Mouse (Mus musculus) stomach, embryonic 14.5 days (tissue): ENCODE measurements around the gene Tcn2. TPM values are rescaled to one million over a fixed set of nuclear protein-coding genes. Genes with fewer than 3 reads are reported as not detected.

Source experiments
- ATAC-seq: fragments of 200-750 bp; cut with Nextera tagmentation; 2 replicates; pipeline ENCODE4 v1.8.0; 2017; ENCODE audit warnings: low read depth, moderate TSS enrichment; ENCODE audit not compliant: insufficient number of reproducible peaks, insufficient read depth, low FRiP score
- H3K27ac ChIP-seq: fragments of 300-500 bp; sonication (generic); 2 replicates; pipeline ENCODE4 v1.5.1; 2014; ENCODE audit warnings: mild to moderate bottlenecking, low read length, moderate library complexity, mixed read lengths
- H3K27me3 ChIP-seq: fragments of 300-500 bp; sonication (generic); 2 replicates; pipeline ENCODE4 v1.6.1; 2014; ENCODE audit warnings: low read length, control low read depth, mixed read lengths; ENCODE audit not compliant: control insufficient read depth, insufficient read depth
- H3K36me3 ChIP-seq: fragments of 300-500 bp; sonication (generic); 2 replicates; pipeline ENCODE4 v1.6.1; 2014; ENCODE audit warnings: mild to moderate bottlenecking, control low read depth, low read length, moderate library complexity, mixed read lengths; ENCODE audit not compliant: control insufficient read depth, insufficient read depth
- H3K4me1 ChIP-seq: fragments of 300-500 bp; sonication (generic); 2 replicates; pipeline ENCODE4 v1.6.1; 2014; ENCODE audit warnings: low read length, control low read depth, mixed read lengths; ENCODE audit not compliant: control insufficient read depth, insufficient read depth
- H3K4me2 ChIP-seq: fragments of 300-500 bp; sonication (generic); replicated peaks from 2 replicates; pipeline ENCODE4 v1.6.1; 2014; ENCODE audit warnings: low read depth, low read length, control low read depth
- H3K4me3 ChIP-seq: fragments of 300-500 bp; sonication (generic); 2 replicates; pipeline ENCODE4 v1.5.1; 2014; ENCODE audit warnings: low read depth, low read length, control low read depth
- H3K9ac ChIP-seq: fragments of 300-500 bp; sonication (generic); replicated peaks from 2 replicates; pipeline ENCODE4 v1.6.1; 2014; ENCODE audit warnings: low read depth, mild to moderate bottlenecking, control low read depth, low read length, moderate library complexity, mixed read lengths
- H3K9me3 ChIP-seq: fragments of 300-500 bp; sonication (generic); 2 replicates; pipeline ENCODE4 v1.6.1; 2016; ENCODE audit warnings: low read depth, low read length, control low read depth; ENCODE audit not compliant: control insufficient read depth
- WGBS: fragments of 180-500 bp; shearing (Covaris S2); extraction: QIAGEN DNeasy Blood & Tissue Kit; methylation state at CpG from one replicate; pipeline ENCODE4 v1.1.7; 2014; 5-methylcytosine and 5-hydroxymethylcytosine counted together
- polyA plus RNA-seq: library from polyadenylated mRNA; unstranded; fragments of >200 nt; fragmentation: Nextera tagmentation; extraction: Ambion mirVana; gene quantifications from 2 replicates; pipeline ENCODE4 v1.2.1, GENCODE M21; 2014

Gene Tcn2
- polyA plus RNA-seq, 1 experiment from 2014 or later, result 38.9 TPM

DNA sequence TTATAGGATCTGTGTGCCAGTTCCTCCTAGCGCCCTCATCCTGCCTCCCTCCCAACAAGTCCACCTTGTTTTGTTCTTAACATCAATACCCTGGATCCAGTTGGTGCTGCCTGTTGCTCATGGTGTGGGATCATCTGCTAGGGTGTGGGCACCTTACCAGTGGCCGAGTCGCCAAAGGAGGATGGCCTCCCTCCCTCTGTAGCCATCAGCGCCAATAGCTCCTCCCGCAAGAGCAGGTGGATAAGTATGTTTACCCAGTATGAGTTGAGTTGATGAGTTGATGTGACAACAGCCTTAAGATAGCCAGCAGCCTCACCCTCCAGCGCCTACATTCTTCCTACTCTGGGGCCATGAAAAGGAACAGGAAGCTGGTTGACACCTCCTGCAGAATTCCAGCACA is 31.7 kb downstream of the Tcn2 start:
- H3K4me3 ChIP-seq, result no peak overlapping the region
- H3K9ac ChIP-seq, result no peak overlapping the region
- peaks cover 3% of the 10 kb centered on the region; the same call in 1 of the 2 replicates for H3K36me3 ChIP-seq
- WGBS, result 67% methylated on average over 6 of the region's 6 CpGs
- no peak for ATAC-seq
- H3K9me3 ChIP-seq, result no peaks in the 10 kb centered on the region
- H3K4me2 ChIP-seq, result no peak overlapping the region
- H3K4me1 ChIP-seq, result no peaks in the 10 kb centered on the region
- no peaks in the 10 kb centered on the region for H3K27me3 ChIP-seq
- no peak overlapping the region for H3K27ac ChIP-seq

DNA sequence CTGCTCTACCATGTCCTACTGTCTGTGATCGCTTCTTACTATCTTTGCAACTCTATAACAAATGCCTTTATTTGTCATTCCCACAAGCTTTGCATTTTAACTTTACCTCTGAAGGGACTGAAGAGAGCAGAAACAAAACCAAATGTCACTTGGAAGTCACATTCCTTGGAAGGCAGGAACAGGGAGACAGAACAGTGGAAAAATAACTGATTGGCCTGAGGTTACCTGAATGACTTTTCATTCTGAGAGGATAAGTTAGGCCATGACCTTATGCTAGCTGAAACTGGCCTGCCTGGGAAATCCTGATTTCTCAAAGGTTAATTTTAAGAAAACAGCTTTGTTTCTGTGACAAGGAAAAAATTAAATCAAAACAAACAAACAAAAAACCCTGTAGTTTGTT is 36.0 kb downstream of the Tcn2 start:
- no peak for ATAC-seq
- no peaks in the 10 kb centered on the region for H3K9me3 ChIP-seq
- no peak overlapping the region for H3K4me2 ChIP-seq
- no peak overlapping the region for H3K4me3 ChIP-seq
- H3K36me3 ChIP-seq, result peaks cover 3% of the 10 kb centered on the region; the same call in 1 of the 2 replicates
- H3K27me3 ChIP-seq, result no peaks in the 10 kb centered on the region
- no peak overlapping the region for H3K27ac ChIP-seq
- WGBS, result 87% methylated on average over 1 of the region's 1 CpGs
- H3K9ac ChIP-seq, result no peak overlapping the region
- H3K4me1 ChIP-seq, result no peaks in the 10 kb centered on the region

DNA sequence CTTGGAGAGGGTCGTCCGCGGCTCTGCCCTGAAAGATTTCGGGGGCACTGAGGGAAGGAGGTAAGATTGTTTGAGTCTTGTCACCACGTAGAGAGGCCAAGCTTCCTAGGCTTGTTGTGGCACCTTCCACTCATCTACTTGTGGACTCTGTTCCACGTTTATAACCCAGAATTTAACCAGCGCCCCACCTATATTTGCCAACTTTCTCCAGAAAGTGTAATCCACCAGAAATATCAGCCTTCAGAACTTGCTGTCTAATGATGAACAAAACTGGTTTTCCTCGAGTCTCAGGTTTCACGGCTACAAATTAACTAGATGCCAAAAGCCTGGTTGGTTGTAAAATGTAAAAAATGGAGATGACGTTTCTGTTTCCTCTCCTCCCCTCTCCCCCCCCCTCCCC is 36.5 kb downstream of the Tcn2 start:
- H3K27me3 ChIP-seq, result no peaks in the 10 kb centered on the region
- H3K9me3 ChIP-seq, result no peaks in the 10 kb centered on the region
- H3K36me3 ChIP-seq, result peaks cover 3% of the 10 kb centered on the region; the same call in 1 of the 2 replicates
- H3K27ac ChIP-seq, result peak overlapping the region; percentile 87
- H3K4me3 ChIP-seq, result peak overlapping the region; percentile 52
- H3K4me2 ChIP-seq, result peak overlapping the region; percentile 86
- H3K4me1 ChIP-seq, result no peaks in the 10 kb centered on the region
- 2% methylated on average over 8 of the region's 10 CpGs for WGBS
- H3K9ac ChIP-seq, result peak overlapping the region; percentile 40
- peak; percentile 64 for ATAC-seq

DNA sequence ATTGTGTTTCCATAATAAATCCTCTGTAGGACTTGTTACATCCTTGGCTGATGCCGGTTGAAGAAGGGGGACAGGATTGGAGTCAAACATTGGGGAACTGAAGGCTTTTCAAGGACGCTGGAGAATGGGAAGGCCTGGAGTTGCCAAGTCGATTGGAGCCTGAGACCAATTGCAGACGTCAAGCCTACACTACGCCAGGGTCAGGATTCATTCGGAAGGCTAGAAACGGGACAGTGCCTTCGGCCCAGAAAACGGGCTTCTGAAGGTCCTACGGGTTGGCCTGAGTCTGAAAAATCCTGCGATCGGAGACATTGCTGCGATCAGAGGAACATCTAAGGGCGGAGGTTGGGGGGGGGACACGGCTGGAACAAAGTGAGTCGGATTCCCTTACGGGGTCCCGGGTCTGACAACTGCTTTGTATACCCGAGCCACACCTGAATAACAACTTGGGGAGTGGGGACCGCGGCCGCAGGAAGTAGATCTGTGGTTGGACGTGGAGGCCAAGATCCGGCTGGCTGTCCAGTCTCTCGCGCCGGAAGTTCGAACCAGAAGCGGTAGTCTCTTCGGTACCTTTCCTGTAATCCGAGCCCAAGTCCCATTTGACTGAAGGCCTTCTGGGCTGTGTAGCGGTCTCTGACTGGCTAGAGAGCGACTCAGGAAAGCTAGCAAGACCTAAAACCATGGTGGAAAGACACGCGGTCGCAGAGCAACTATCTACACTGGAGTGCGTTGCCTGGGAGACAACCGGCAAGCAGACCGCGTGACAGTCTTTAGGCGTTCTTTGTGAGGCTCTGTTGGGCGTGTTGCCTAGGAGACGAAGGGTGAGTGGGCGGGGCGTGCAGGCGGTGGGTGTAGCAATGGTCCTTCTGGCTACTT is 37.3 kb downstream of the Tcn2 start, which contains the start of the genes 4921536K21Rik and Dusp18:
TSS of gene 4921536K21Rik (minus strand) at position 693 of the 876 bp plus-strand sequence.
TSS of gene Dusp18 (plus strand) at position 835 of the 876 bp plus-strand sequence.
- Histone ChIP-seq H3K4me2 (peak within 1 kb of the TSS; percentile 86), H3K36me3 (peaks cover 3% of the 10 kb centered on the region; the same call in 1 of the 2 replicates), H3K4me3 (peak within 1 kb of the TSS; percentile 52), H3K4me1 (no peaks in the 10 kb centered on the region), H3K27me3 (no peaks in the 10 kb centered on the region), H3K9ac (peak within 1 kb of the TSS; percentile 40), H3K27ac (peak within 1 kb of the TSS; percentile 87), H3K9me3 (no peaks in the 10 kb centered on the region)
- ATAC-seq, result peak; percentile 96
- WGBS, result 4% methylated on average over 46 of the region's 46 CpGs

DNA sequence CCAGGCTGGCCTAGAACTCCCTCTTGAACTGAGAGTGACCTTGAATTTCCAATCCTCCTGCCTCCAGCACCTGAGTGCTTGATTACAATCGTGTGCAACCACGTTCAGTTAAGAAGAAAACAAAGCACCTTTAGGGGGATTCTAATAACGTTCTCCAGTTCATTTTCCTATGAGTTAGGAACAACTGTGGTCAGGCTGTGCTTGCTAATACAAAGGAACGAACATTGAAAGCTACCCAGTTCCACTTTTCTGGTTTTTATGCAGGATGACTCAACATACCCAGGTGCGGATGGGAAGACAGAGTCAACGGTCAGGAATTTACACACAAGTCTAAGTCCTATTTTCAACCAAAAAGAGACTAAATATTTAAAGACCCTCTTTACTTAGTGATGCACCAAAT is 38.0 kb downstream of the Tcn2 start:
- Histone ChIP-seq H3K27me3 (no peaks in the 10 kb centered on the region), H3K4me1 (no peaks in the 10 kb centered on the region), H3K4me2 (0 out of 2 replicates have a peak overlapping the region, but pooled peaks have one; percentile 86), H3K36me3 (peaks cover 3% of the 10 kb centered on the region; the same call in 1 of the 2 replicates), H3K9me3 (no peaks in the 10 kb centered on the region), H3K27ac (no peak overlapping the region), H3K9ac (no peak overlapping the region), H3K4me3 (no peak overlapping the region)
- 80% methylated on average over 6 of the region's 6 CpGs for WGBS
- no peak for ATAC-seq

DNA sequence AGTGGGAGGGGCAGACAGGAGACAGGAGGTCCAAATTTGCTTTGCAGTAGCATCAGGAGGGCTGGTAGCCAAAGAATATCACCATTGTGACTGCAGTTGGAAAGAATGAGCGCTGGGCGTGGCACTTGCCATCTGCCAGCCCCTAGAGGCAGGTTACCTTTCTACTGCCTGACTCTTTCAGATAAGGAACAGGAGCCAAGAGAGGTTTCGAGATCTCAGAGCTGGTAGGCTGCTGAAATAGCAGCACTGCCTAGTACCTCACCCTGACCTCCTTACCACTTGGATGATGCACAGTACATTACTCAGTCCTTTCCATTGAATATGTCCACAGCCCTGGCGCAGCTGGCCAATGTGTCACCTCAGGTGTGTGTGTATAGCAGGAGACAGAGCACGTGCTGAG is 44.6 kb downstream of the Tcn2 start:
- Histone ChIP-seq H3K4me3 (no peak overlapping the region), H3K4me1 (no peaks in the 10 kb centered on the region), H3K9ac (no peak overlapping the region), H3K4me2 (no peak overlapping the region), H3K27ac (no peak overlapping the region), H3K9me3 (no peaks in the 10 kb centered on the region), H3K36me3 (no peaks in the 10 kb centered on the region), H3K27me3 (no peaks in the 10 kb centered on the region)
- WGBS, result 64% methylated on average over 5 of the region's 5 CpGs
- ATAC-seq, result no peak

DNA sequence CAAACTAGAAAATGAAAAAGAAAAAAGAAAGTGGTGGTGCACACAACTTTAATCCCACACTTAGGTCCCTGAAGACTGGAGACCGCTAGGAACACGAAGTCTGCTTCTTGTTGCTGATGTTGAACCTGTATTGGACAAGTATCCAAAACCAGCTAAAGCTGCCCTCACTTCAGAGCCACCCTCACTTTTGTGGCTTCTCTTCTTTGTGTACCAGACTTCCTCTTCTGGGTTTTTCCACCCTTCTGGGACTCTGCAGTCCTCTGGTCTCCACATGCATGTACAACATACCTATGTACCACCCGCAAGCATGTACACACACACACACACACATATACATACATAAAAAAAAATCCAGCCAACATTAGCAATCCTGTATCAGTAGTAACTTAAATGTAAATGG is 48.2 kb downstream of the Tcn2 start:
- no peak overlapping the region for H3K4me3 ChIP-seq
- WGBS, result 88% methylated on average over 3 of the region's 3 CpGs
- no peak for ATAC-seq
- H3K4me1 ChIP-seq, result no peaks in the 10 kb centered on the region
- H3K9ac ChIP-seq, result no peak overlapping the region
- no peaks in the 10 kb centered on the region for H3K36me3 ChIP-seq
- no peaks in the 10 kb centered on the region for H3K9me3 ChIP-seq
- no peaks in the 10 kb centered on the region for H3K27me3 ChIP-seq
- no peak overlapping the region for H3K4me2 ChIP-seq
- H3K27ac ChIP-seq, result no peak overlapping the region

DNA sequence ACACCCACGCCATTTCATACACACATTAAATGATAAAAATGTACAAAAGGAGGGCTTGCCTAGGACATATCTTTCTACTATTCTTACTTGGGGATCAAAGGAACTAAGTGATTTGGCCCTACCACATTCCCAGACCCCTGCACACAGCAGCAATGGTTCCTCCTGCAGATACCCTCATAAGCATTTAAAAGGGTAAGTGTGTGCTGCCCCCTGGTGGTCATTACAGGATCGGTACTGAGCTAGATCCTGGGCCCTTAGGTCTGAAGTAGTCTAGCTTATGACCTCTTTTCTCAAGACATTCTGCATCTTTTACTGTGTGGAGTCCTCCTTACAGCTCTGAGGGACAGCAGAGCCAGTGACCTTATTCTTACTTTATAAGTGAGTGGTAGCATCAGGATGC is 52.1 kb downstream of the Tcn2 start:
- peak; percentile 63; the same call in 1 of the 2 replicates for ATAC-seq
- 40% methylated on average over 2 of the region's 2 CpGs for WGBS

More for the DNA sequence above, 52.1 kb downstream of the Tcn2 start:
- no peaks in the 10 kb centered on the region for H3K4me1 ChIP-seq
- no peak overlapping the region for H3K9ac ChIP-seq
- no peak overlapping the region for H3K4me3 ChIP-seq
- no peaks in the 10 kb centered on the region for H3K36me3 ChIP-seq
- H3K9me3 ChIP-seq, result no peaks in the 10 kb centered on the region
- no peak overlapping the region for H3K27ac ChIP-seq
- H3K27me3 ChIP-seq, result no peaks in the 10 kb centered on the region
- H3K4me2 ChIP-seq, result no peak overlapping the region
